Mouse (Mus musculus) lung, adult 2 months (tissue): ENCODE data around the gene Cd164.

ENCODE experiments used
- CTCF ChIP-seq: fragments of 200-500 bp; IDR thresholded peaks from 2 replicates; pipeline ENCODE4 v1.5.1; 2011; ENCODE audit warnings: mild to moderate bottlenecking, low read length, control low read depth; ENCODE audit not compliant: insufficient read depth
- POLR2A ChIP-seq: fragments of 200-500 bp; IDR thresholded peaks from 2 replicates; pipeline ENCODE4 v1.6.1; 2011; ENCODE audit warnings: low read depth, mild to moderate bottlenecking, control low read depth, low read length, borderline replicate concordance; ENCODE audit errors: extremely low read depth

GRCm38 (mm10) chr10:41552847-41553589 is 33.8 kb downstream of the Cd164 start:
- TF ChIP-seq CTCF = no peak
- TF ChIP-seq POLR2A = no peak
